ENCODE assay signal across 1 mouse cellular context in the genomic region with DNA sequence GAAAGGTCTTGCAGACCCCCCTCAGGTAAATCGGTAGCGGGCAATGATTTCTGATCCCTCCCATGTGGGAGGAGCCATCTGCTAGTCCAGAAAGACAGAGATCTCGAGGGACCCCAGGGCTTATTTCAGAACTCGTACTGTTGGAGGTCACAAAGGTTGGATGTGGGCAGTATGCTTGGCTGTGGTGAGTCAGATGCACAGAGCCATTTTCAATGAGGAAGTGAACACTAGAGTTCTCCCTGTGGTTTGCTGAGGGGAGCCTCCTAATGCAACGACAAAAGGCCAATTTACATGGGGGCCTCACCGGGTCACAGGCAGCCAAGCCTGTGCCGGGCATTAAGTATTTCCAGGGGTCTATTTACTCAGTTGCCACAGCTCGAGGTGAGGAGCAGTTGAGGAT.
TF ChIP-seq lines count a peak whose summit lies in the region.

No protein-coding gene starts in this region.

TF ChIP-seq in CH12.LX, 34 proteins besides CTCF, POLR2A, EP300 and RAD21 (continued from another document):
- TF ChIP-seq PAX5 (IDR thresholded peaks at IDR 0.05; ENCODE audit: low read length): no peak
- TF ChIP-seq ZKSCAN1 (IDR thresholded peaks at IDR 0.05; ENCODE audit: borderline replicate concordance, low read depth, low read length): no peak
- TF ChIP-seq USF2 (conservative IDR thresholded peaks at IDR 0.05; ENCODE audit: low read depth, low read length): no peak; the same call in 1 of the 2 replicates
- peak; percentile 33 for TF ChIP-seq SMC3 (IDR thresholded peaks at IDR 0.05; ENCODE audit: low read depth, low read length)
- TF ChIP-seq NRF1 (IDR thresholded peaks at IDR 0.05; ENCODE audit: low read depth, low read length): no peak
- peak; percentile 94 for TF ChIP-seq IRF4 (IDR thresholded peaks at IDR 0.05; ENCODE audit: low read depth, low read length)
- TF ChIP-seq NELFE (IDR thresholded peaks at IDR 0.05; ENCODE audit: low read depth, low read length): peak; percentile 53; the same call in 1 of the 2 replicates
- peak; percentile 81 for TF ChIP-seq ELF1 (IDR thresholded peaks at IDR 0.05; ENCODE audit: low read depth, low read length)
- TF ChIP-seq RCOR1 (conservative IDR thresholded peaks at IDR 0.05; ENCODE audit: low read depth, low read length): peak; percentile 82
- peak; percentile 83; the same call in 1 of the 2 replicates for TF ChIP-seq MYC (IDR thresholded peaks at IDR 0.05; ENCODE audit: low read depth, low read length)
- peak; percentile 75; the same call in 1 of the 2 replicates for TF ChIP-seq MXI1 (IDR thresholded peaks at IDR 0.05; ENCODE audit: low read depth, low read length)
- 0 out of 2 replicates have a peak, but pooled peaks have one; percentile 35 for TF ChIP-seq ZNF384 (IDR thresholded peaks at IDR 0.05; ENCODE audit: low read depth, low read length)
- peak; percentile 73; the same call in 1 of the 2 replicates for TF ChIP-seq POLR2AphosphoS2 (IDR thresholded peaks at IDR 0.05; ENCODE audit: low read depth, low read length)
- 0 out of 2 replicates have a peak, but pooled peaks have one; percentile 64 for TF ChIP-seq KAT2A (IDR thresholded peaks at IDR 0.05; ENCODE audit: insufficient replicate concordance, low read length)
- TF ChIP-seq HCFC1 (IDR thresholded peaks at IDR 0.05; ENCODE audit: low read depth, low read length): peak; percentile 58
- TF ChIP-seq CHD2 (IDR thresholded peaks at IDR 0.05; ENCODE audit: low read length): peak; percentile 82
- TF ChIP-seq ZMIZ1 (IDR thresholded peaks at IDR 0.05; ENCODE audit: low read depth, low read length): peak; percentile 88
- 0 out of 2 replicates have a peak, but pooled peaks have one; percentile 50 for TF ChIP-seq MAZ (IDR thresholded peaks at IDR 0.05; ENCODE audit: low read depth, low read length)
- no peak for TF ChIP-seq CHD1 (IDR thresholded peaks at IDR 0.05; ENCODE audit: low read depth, low read length)
- no peak for TF ChIP-seq ZC3H11A (IDR thresholded peaks at IDR 0.05; ENCODE audit: low read depth, low read length)
- TF ChIP-seq MEF2A (IDR thresholded peaks at IDR 0.05; ENCODE audit: borderline replicate concordance, low read depth, low read length): peak; percentile 93
- peak; percentile 78 for TF ChIP-seq MAFK (IDR thresholded peaks at IDR 0.05; ENCODE audit: insufficient replicate concordance, low read length)
- peak; percentile 79 for TF ChIP-seq TBP (conservative IDR thresholded peaks at IDR 0.05; ENCODE audit: low read depth, low read length)
- peak; percentile 78; the same call in 1 of the 2 replicates for TF ChIP-seq UBTF (IDR thresholded peaks at IDR 0.05; ENCODE audit: low read depth, low read length)
- peak; percentile 93; the same call in 1 of the 2 replicates for TF ChIP-seq SIN3A (IDR thresholded peaks at IDR 0.05; ENCODE audit: low read length)
- no peak for TF ChIP-seq GABPA (IDR thresholded peaks at IDR 0.05; ENCODE audit: insufficient replicate concordance, low read depth, low read length)
